Mouse (Mus musculus): ENCODE measurements at regions not wholly inside any gene's neighbourhood (a gene's known extent, or its start where the extent isn't known, plus 50 kb on each side); places are given as distances from the start of the nearest gene placed in this dataset.

- no peak for DNase-seq (ENCODE audit: low read depth)
- TF ChIP-seq CTCF (IDR thresholded peaks at IDR 0.05; ENCODE audit: borderline replicate concordance, extremely low read depth, insufficient read depth, insufficient read length), result no peak
- TF ChIP-seq POLR2A (IDR thresholded peaks at IDR 0.05; ENCODE audit: borderline replicate concordance, extremely low read depth, insufficient read depth, insufficient read length, poor library complexity, severe bottlenecking), result no peak
Measured at GRCm38 (mm10) chr11:22632988-22633387, 121.1 kb downstream of the Tmem17 start.

GRCm38 (mm10) chr11:22633961-22634360 is 122.1 kb downstream of the Tmem17 start:
- no peak for TF ChIP-seq POLR2A (IDR thresholded peaks at IDR 0.05; ENCODE audit: borderline replicate concordance, extremely low read depth, insufficient read depth, insufficient read length, poor library complexity, severe bottlenecking)
- no peak for TF ChIP-seq CTCF (IDR thresholded peaks at IDR 0.05; ENCODE audit: borderline replicate concordance, extremely low read depth, insufficient read depth, insufficient read length)
- no peak for DNase-seq (ENCODE audit: low read depth)

DNA sequence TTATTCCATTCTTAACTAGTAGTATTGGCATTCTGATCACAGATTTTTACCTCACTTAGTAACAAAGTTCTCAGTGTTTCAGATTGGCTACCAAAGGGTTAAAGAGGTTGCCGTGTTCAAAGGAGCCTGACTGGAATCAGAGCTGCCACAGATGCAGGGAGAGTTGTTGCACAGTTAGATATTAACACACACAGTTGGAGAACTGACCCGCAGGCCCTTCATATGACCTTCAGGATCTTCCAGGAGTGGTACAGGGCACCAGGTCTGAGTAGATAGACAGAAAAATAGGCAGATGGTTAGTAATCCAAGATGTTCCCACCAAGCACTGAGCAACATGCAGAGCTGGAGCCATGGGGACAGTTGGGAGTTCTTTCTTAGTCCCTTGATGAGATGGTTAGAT is 123.1 kb downstream of the Tmem17 start:
- no peak for DNase-seq (ENCODE audit: low read depth)
- TF ChIP-seq POLR2A (IDR thresholded peaks at IDR 0.05; ENCODE audit: borderline replicate concordance, extremely low read depth, insufficient read depth, insufficient read length, poor library complexity, severe bottlenecking) (no peak), CTCF (IDR thresholded peaks at IDR 0.05; ENCODE audit: borderline replicate concordance, extremely low read depth, insufficient read depth, insufficient read length) (no peak)

- DNase-seq (ENCODE audit: low read depth), result no peak
- TF ChIP-seq CTCF (IDR thresholded peaks at IDR 0.05; ENCODE audit: borderline replicate concordance, extremely low read depth, insufficient read depth, insufficient read length) (no peak), POLR2A (IDR thresholded peaks at IDR 0.05; ENCODE audit: borderline replicate concordance, extremely low read depth, insufficient read depth, insufficient read length, poor library complexity, severe bottlenecking) (no peak)
Measured at GRCm38 (mm10) chr11:22636321-22636720, 124.4 kb downstream of the Tmem17 start.

DNA sequence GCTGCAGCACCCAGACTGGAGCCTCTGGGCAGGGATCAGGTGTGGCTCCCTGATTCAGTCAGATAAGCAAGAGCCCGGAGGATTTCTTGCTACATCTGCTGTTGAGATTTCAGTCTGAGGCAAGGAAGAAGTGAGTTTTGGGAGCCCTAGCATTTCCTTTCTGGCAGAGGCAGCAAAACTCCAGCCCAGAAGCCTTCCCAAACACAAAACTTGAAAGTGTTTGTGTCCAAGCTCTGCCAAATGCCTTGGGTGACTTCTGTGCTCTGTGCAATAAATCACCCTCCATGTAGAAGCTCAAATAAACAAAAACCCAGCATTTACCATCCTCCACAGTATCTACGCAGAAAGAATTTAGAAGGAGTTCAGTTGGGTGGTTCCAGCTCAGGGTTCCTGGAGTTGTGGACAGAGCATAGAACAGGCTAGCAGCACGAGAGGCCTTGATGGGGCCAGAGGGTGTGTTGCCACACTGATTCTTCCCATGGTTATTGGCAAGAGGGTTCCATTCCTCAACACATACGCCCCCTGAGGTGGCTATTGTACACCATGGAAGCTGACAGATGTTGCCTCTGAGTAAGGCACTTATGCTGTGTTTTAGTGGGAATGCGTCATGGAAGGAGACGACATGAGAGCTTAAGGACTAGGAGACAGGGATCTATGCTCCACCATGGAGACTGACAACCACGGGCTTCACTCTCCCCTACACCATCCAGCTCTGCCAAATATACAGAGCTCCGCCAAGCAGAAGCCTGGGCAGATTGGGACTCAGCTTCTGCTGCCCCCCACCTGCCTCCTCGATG is 125.1 kb downstream of the Tmem17 start:
- no peak for DNase-seq (ENCODE audit: low read depth)
- no peak for TF ChIP-seq POLR2A (IDR thresholded peaks at IDR 0.05; ENCODE audit: borderline replicate concordance, extremely low read depth, insufficient read depth, insufficient read length, poor library complexity, severe bottlenecking)
- TF ChIP-seq CTCF (IDR thresholded peaks at IDR 0.05; ENCODE audit: borderline replicate concordance, extremely low read depth, insufficient read depth, insufficient read length), result no peak

- TF ChIP-seq CTCF (IDR thresholded peaks at IDR 0.05; ENCODE audit: borderline replicate concordance, extremely low read depth, insufficient read depth, insufficient read length), result no peak
- TF ChIP-seq POLR2A (IDR thresholded peaks at IDR 0.05; ENCODE audit: borderline replicate concordance, extremely low read depth, insufficient read depth, insufficient read length, poor library complexity, severe bottlenecking), result no peak
- no peak for DNase-seq (ENCODE audit: low read depth)
Measured at GRCm38 (mm10) chr11:22638171-22638570, 126.3 kb downstream of the Tmem17 start.

- DNase-seq (ENCODE audit: low read depth), result no peak
- TF ChIP-seq POLR2A (IDR thresholded peaks at IDR 0.05; ENCODE audit: borderline replicate concordance, extremely low read depth, insufficient read depth, insufficient read length, poor library complexity, severe bottlenecking) (no peak), CTCF (IDR thresholded peaks at IDR 0.05; ENCODE audit: borderline replicate concordance, extremely low read depth, insufficient read depth, insufficient read length) (no peak)
Measured at GRCm38 (mm10) chr11:22638700-22639099, 126.8 kb downstream of the Tmem17 start.

- DNase-seq (ENCODE audit: low read depth), result no peak
- TF ChIP-seq POLR2A (IDR thresholded peaks at IDR 0.05; ENCODE audit: borderline replicate concordance, extremely low read depth, insufficient read depth, insufficient read length, poor library complexity, severe bottlenecking) (no peak), CTCF (IDR thresholded peaks at IDR 0.05; ENCODE audit: borderline replicate concordance, extremely low read depth, insufficient read depth, insufficient read length) (no peak)
Measured at GRCm38 (mm10) chr11:22640371-22640990, 128.6 kb downstream of the Tmem17 start.

DNA sequence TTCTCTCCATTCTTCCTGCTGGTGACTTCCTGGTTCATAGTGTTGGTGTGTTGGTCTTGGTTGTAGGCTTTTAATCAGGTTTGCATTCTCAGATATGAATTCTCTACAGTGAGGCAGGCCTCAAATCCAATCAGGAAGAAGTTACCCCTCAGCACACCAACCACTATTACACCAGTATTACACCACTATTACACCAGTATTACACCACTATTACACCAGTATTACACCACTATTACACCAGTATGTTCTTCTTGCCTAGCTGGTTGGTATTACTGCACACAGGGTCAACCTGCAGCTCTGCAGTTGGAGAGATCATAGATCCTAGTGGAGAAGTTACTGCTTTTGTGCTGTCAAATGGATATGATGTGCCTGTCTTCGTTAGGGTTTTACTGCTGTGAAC is 129.6 kb downstream of the Tmem17 start:
- TF ChIP-seq CTCF (IDR thresholded peaks at IDR 0.05; ENCODE audit: borderline replicate concordance, extremely low read depth, insufficient read depth, insufficient read length), result no peak
- TF ChIP-seq POLR2A (IDR thresholded peaks at IDR 0.05; ENCODE audit: borderline replicate concordance, extremely low read depth, insufficient read depth, insufficient read length, poor library complexity, severe bottlenecking), result no peak
- no peak for DNase-seq (ENCODE audit: low read depth)

DNA sequence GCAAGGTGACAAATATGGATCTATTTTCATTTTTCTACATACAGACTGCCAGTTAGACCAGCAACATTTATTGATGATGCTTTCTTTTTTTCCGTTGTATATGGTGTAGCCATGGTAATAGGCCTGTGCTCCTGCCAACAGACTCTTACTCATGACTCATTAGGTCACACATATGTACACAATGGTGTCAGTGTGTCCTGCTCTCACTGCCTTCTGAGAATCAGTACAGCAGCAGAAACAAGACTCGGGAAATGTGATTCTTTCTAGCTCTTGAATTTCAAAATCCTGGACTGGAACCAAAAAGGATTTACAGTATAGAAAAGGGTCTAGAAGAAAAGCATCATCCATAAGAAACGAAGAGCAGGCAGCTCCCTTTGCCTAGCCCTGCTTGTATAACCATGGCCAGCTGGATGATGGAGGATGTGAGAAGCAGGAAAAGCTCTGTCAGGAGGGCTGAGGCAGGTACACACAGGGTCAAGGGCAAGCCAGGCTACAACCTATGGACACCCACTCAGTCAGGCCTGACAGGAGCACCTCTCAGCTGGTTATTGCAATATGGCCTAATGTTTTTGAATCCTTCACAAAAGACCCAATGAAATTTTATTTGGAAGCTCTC is 132.2 kb downstream of the Tmem17 start:
- no peak for TF ChIP-seq CTCF (IDR thresholded peaks at IDR 0.05; ENCODE audit: borderline replicate concordance, extremely low read depth, insufficient read depth, insufficient read length)
- TF ChIP-seq POLR2A (IDR thresholded peaks at IDR 0.05; ENCODE audit: borderline replicate concordance, extremely low read depth, insufficient read depth, insufficient read length, poor library complexity, severe bottlenecking), result no peak
- DNase-seq (ENCODE audit: low read depth), result peak; percentile 37

GRCm38 (mm10) chr11:22644877-22645276 is 133.0 kb downstream of the Tmem17 start:
- DNase-seq (ENCODE audit: low read depth), result no peak
- TF ChIP-seq POLR2A (IDR thresholded peaks at IDR 0.05; ENCODE audit: borderline replicate concordance, extremely low read depth, insufficient read depth, insufficient read length, poor library complexity, severe bottlenecking) (no peak), CTCF (IDR thresholded peaks at IDR 0.05; ENCODE audit: borderline replicate concordance, extremely low read depth, insufficient read depth, insufficient read length) (no peak)

Measured in brain, embryonic 14.5 days (tissue).